Mouse (Mus musculus) embryonic facial prominence, embryonic 13.5 days (tissue): Measurements from ENCODE around the gene Tspan11. TPM values are rescaled to one million over a fixed set of nuclear protein-coding genes. Genes with fewer than 3 reads are reported as not detected.

Experiments
- ATAC-seq: fragments of 200-750 bp; cut with Nextera tagmentation; 2 replicates; pipeline ENCODE4 v1.8.0; 2017; ENCODE audit warnings: low read depth; ENCODE audit not compliant: insufficient number of reproducible peaks, insufficient read depth, low FRiP score, low TSS enrichment
- H3K27ac ChIP-seq: fragments of 300-500 bp; sonication (generic); 2 replicates; pipeline ENCODE4 v1.5.1; 2015; ENCODE audit warnings: moderate library complexity, mild to moderate bottlenecking, inconsistent platforms
- H3K27me3 ChIP-seq: fragments of 300-500 bp; sonication (generic); 2 replicates; pipeline ENCODE4 v1.6.1; 2015; ENCODE audit warnings: mild to moderate bottlenecking, inconsistent platforms
- H3K36me3 ChIP-seq: fragments of 300-500 bp; sonication (generic); 2 replicates; pipeline ENCODE4 v1.6.1; 2015; ENCODE audit warnings: mild to moderate bottlenecking, inconsistent platforms
- H3K4me1 ChIP-seq: fragments of 300-500 bp; sonication (generic); 2 replicates; pipeline ENCODE4 v1.6.1; 2015; ENCODE audit warnings: inconsistent platforms
- H3K4me2 ChIP-seq: fragments of 300-500 bp; sonication (generic); 2 replicates; pipeline ENCODE4 v1.6.1; 2015; ENCODE audit warnings: moderate library complexity, mild to moderate bottlenecking, inconsistent platforms
- H3K4me3 ChIP-seq: fragments of 300-500 bp; sonication (generic); 2 replicates; pipeline ENCODE4 v1.5.1; 2015; ENCODE audit warnings: mild to moderate bottlenecking, inconsistent platforms
- H3K9ac ChIP-seq: fragments of 300-500 bp; sonication (generic); 2 replicates; pipeline ENCODE4 v1.6.1; 2015; ENCODE audit warnings: mild to moderate bottlenecking, inconsistent platforms
- H3K9me3 ChIP-seq: fragments of 300-500 bp; sonication (generic); 2 replicates; pipeline ENCODE4 v1.6.1; 2016; ENCODE audit warnings: inconsistent platforms
- WGBS: fragments of 180-500 bp; shearing (Covaris S2); methylation state at CpG from one replicate; pipeline ENCODE4 v1.1.7; 2015; ENCODE audit warnings: mixed read lengths; 5-methylcytosine and 5-hydroxymethylcytosine counted together
- polyA plus RNA-seq: library from polyadenylated mRNA; unstranded; fragments of >200 nt; fragmentation: Nextera tagmentation; extraction: Ambion mirVana; gene quantifications from 2 replicates; pipeline ENCODE4 v1.2.1, GENCODE M21; 2015

Tspan11 gene
- 30.3 and 35.0 TPM in 2 replicates for polyA plus RNA-seq

GRCm38 (mm10) chr6:127887511-127888421, at the start of gene Tspan11:
Gene Tspan11 (plus strand): TSS chr6:127887589.
- H3K4me2 ChIP-seq = peak within 1 kb of the TSS; percentile 81
- peak within 1 kb of the TSS; percentile 89 for H3K27ac ChIP-seq
- H3K27me3 ChIP-seq = no peaks in the 10 kb centered on the region
- H3K9ac ChIP-seq = peak within 1 kb of the TSS; percentile 89
- H3K36me3 ChIP-seq = 0 out of 2 replicates have a peak, but pooled peaks cover 6% of the 10 kb centered on the region
- H3K4me3 ChIP-seq = peak within 1 kb of the TSS; percentile 62
- no peaks in the 10 kb centered on the region for H3K9me3 ChIP-seq
- H3K4me1 ChIP-seq = peaks cover 36% of the 10 kb centered on the region
- peak; percentile 75 for ATAC-seq
- WGBS = under 1% methylated on average over 36 of the region's 36 CpGs

- no peaks in the 10 kb centered on the region for H3K9me3 ChIP-seq
- H3K9ac ChIP-seq = no peak overlapping the region
- H3K27ac ChIP-seq = no peak overlapping the region
- no peaks in the 10 kb centered on the region for H3K36me3 ChIP-seq
- 93% methylated on average over 4 of the region's 4 CpGs for WGBS
- H3K4me1 ChIP-seq = peaks cover 4% of the 10 kb centered on the region; the same call in 1 of the 2 replicates
- no peak for ATAC-seq
- no peak overlapping the region for H3K4me2 ChIP-seq
- H3K27me3 ChIP-seq = no peaks in the 10 kb centered on the region; the same call in 1 of the 2 replicates
- no peak overlapping the region for H3K4me3 ChIP-seq
These were observed 49.5 kb upstream of the Tspan11 start for GRCm38 (mm10) chr6:127837910-127838309.

DNA sequence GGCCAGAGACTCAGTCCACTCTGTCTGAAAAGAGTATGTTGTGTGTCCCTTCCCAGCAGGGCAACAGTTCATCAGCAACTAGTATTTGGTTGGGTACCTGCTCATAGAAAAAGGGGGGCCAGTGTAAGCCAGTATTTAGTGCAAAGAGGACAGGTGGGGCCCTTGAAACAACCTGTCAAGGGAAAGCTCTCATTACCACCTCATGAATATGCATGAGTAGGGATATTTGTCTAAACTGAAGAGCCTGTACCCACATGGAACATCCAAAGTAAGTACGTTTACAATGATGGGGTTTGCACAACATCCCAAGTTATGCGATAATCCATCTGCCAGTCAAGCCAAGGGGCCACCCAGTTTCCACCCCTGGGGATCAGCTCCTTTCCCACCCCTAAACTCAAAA, 47.9 kb upstream of the Tspan11 start:
- Histone ChIP-seq H3K9ac (no peak overlapping the region), H3K9me3 (no peaks in the 10 kb centered on the region), H3K36me3 (no peaks in the 10 kb centered on the region), H3K4me1 (peaks cover 4% of the 10 kb centered on the region; the same call in 1 of the 2 replicates), H3K27me3 (no peaks in the 10 kb centered on the region; the same call in 1 of the 2 replicates), H3K27ac (no peak overlapping the region), H3K4me3 (no peak overlapping the region), H3K4me2 (no peak overlapping the region)
- ATAC-seq = no peak
- 80% methylated on average over 2 of the region's 2 CpGs for WGBS

DNA sequence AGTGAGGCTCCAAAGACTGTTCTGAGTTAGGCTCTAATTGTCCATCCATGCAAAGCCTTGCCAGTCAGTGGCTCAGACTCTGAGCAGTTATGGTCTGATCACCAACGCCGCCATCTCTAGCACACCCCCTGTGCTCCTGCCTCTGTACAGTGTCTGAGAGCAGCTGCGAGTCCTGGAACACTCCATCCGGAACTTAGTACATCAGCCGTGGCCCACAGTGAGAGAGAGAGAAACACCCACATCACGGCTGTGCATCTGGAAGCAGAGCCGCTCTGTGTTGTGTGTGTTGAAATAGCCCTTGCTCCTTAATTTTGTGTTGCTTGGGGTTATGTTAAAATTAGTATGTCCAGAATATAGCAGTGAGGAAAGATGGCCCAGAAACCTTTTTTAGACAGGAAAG, 47.2 kb upstream of the Tspan11 start:
- Histone ChIP-seq H3K9ac (no peak overlapping the region), H3K27me3 (no peaks in the 10 kb centered on the region; the same call in 1 of the 2 replicates), H3K9me3 (no peaks in the 10 kb centered on the region), H3K4me1 (peaks cover 4% of the 10 kb centered on the region; the same call in 1 of the 2 replicates), H3K4me3 (no peak overlapping the region), H3K27ac (no peak overlapping the region; the same call in 1 of the 2 replicates), H3K36me3 (no peaks in the 10 kb centered on the region), H3K4me2 (no peak overlapping the region)
- WGBS = 65% methylated on average over 7 of the region's 7 CpGs
- no peak for ATAC-seq

- ATAC-seq = no peak
- no peak overlapping the region for H3K4me3 ChIP-seq
- WGBS = 70% methylated on average over 7 of the region's 7 CpGs
These were observed 46.1 kb upstream of the Tspan11 start for GRCm38 (mm10) chr6:127841326-127841725.

GRCm38 (mm10) chr6:127846521-127846920, 40.9 kb upstream of the Tspan11 start:
- Histone ChIP-seq H3K36me3 (no peaks in the 10 kb centered on the region), H3K4me1 (no peaks in the 10 kb centered on the region), H3K9me3 (no peaks in the 10 kb centered on the region), H3K4me2 (no peak overlapping the region), H3K27ac (no peak overlapping the region), H3K27me3 (no peaks in the 10 kb centered on the region), H3K4me3 (no peak overlapping the region), H3K9ac (no peak overlapping the region)
- ATAC-seq = no peak
- 70% methylated on average over 6 of the region's 6 CpGs for WGBS

More at GRCm38 (mm10) chr6:127841326-127841725, 46.1 kb upstream of the Tspan11 start:
- Histone ChIP-seq H3K27me3 (no peaks in the 10 kb centered on the region; the same call in 1 of the 2 replicates), H3K36me3 (no peaks in the 10 kb centered on the region), H3K4me2 (no peak overlapping the region), H3K9ac (no peak overlapping the region), H3K4me1 (peaks cover 4% of the 10 kb centered on the region; the same call in 1 of the 2 replicates), H3K9me3 (no peaks in the 10 kb centered on the region), H3K27ac (no peak overlapping the region)

GRCm38 (mm10) chr6:127849496-127849895, 37.9 kb upstream of the Tspan11 start:
- H3K9ac ChIP-seq = no peak overlapping the region
- peaks cover 15% of the 10 kb centered on the region for H3K4me1 ChIP-seq
- no peaks in the 10 kb centered on the region for H3K9me3 ChIP-seq
- H3K27me3 ChIP-seq = no peaks in the 10 kb centered on the region
- no peak overlapping the region for H3K4me2 ChIP-seq
- no peak for ATAC-seq
- no peaks in the 10 kb centered on the region for H3K36me3 ChIP-seq
- no peak overlapping the region for H3K4me3 ChIP-seq
- 77% methylated on average over 6 of the region's 6 CpGs for WGBS
- H3K27ac ChIP-seq = no peak overlapping the region

GRCm38 (mm10) chr6:127851611-127852010, 35.8 kb upstream of the Tspan11 start:
- H3K4me1 ChIP-seq = peaks cover 36% of the 10 kb centered on the region
- no peaks in the 10 kb centered on the region for H3K9me3 ChIP-seq
- 89% methylated on average over 4 of the region's 4 CpGs for WGBS
- no peak overlapping the region for H3K4me3 ChIP-seq
- ATAC-seq = no peak
- no peak overlapping the region for H3K27ac ChIP-seq
- H3K27me3 ChIP-seq = no peaks in the 10 kb centered on the region
- no peak overlapping the region for H3K4me2 ChIP-seq
- no peaks in the 10 kb centered on the region for H3K36me3 ChIP-seq
- H3K9ac ChIP-seq = no peak overlapping the region

GRCm38 (mm10) chr6:127853241-127853640, 34.1 kb upstream of the Tspan11 start:
- Histone ChIP-seq H3K9ac (no peak overlapping the region), H3K27ac (peak overlapping the region; percentile 74; the same call in 1 of the 2 replicates), H3K27me3 (no peaks in the 10 kb centered on the region), H3K4me2 (peak overlapping the region; percentile 45), H3K36me3 (no peaks in the 10 kb centered on the region), H3K4me3 (no peak overlapping the region), H3K4me1 (peaks cover 42% of the 10 kb centered on the region), H3K9me3 (no peaks in the 10 kb centered on the region)
- no peak for ATAC-seq
- WGBS = 92% methylated on average over 7 of the region's 7 CpGs

- Histone ChIP-seq H3K9me3 (no peaks in the 10 kb centered on the region), H3K4me1 (peaks cover 42% of the 10 kb centered on the region), H3K4me3 (no peak overlapping the region), H3K27ac (peak overlapping the region; percentile 74), H3K27me3 (no peaks in the 10 kb centered on the region), H3K9ac (no peak overlapping the region), H3K4me2 (peak overlapping the region; percentile 45), H3K36me3 (no peaks in the 10 kb centered on the region)
- ATAC-seq = 0 out of 2 replicates have a peak, but pooled peaks have one; percentile 27
- WGBS = 7% methylated on average over 16 of the region's 16 CpGs
These were observed 33.4 kb upstream of the Tspan11 start for GRCm38 (mm10) chr6:127853771-127854687.

- 96% methylated on average over 2 of the region's 2 CpGs for WGBS
- no peak overlapping the region for H3K9ac ChIP-seq
- H3K36me3 ChIP-seq = no peaks in the 10 kb centered on the region
- no peaks in the 10 kb centered on the region for H3K27me3 ChIP-seq
- H3K4me1 ChIP-seq = peaks cover 42% of the 10 kb centered on the region
- peak overlapping the region; percentile 45; the same call in 1 of the 2 replicates for H3K4me2 ChIP-seq
- H3K9me3 ChIP-seq = no peaks in the 10 kb centered on the region
- peak overlapping the region; percentile 74 for H3K27ac ChIP-seq
- H3K4me3 ChIP-seq = no peak overlapping the region
- ATAC-seq = no peak
These were observed 32.7 kb upstream of the Tspan11 start for GRCm38 (mm10) chr6:127854688-127855013.
